Mouse (Mus musculus): ENCODE results near the gene Gtf2h4. TPM values are rescaled to one million over a fixed set of nuclear protein-coding genes. Genes with fewer than 3 reads are reported as not detected.

Gene Gtf2h4
- polyA plus RNA-seq, 1 experiment: 40.6 TPM

GRCm38 (mm10) chr17:35716114-35716513, 42.6 kb upstream of the Gtf2h4 start:
- no peak overlapping the region for H3K4me3 ChIP-seq (ENCODE audit: insufficient read depth, poor library complexity, severe bottlenecking)
- no peaks in the 10 kb centered on the region for H3K79me2 ChIP-seq (ENCODE audit: control insufficient read depth, insufficient read depth)
- H3ac ChIP-seq (ENCODE audit: control insufficient read depth, insufficient read length, low read depth): no peak overlapping the region
- H3K36me3 ChIP-seq (ENCODE audit: control insufficient read depth, insufficient read depth): no peaks in the 10 kb centered on the region
- no peaks in the 10 kb centered on the region for H3K79me3 ChIP-seq (ENCODE audit: low read depth)
- TF ChIP-seq MYOG (IDR thresholded peaks at IDR 0.05; ENCODE audit: control insufficient read depth, extremely low read depth, insufficient read length) (no peak), USF1 (IDR thresholded peaks at IDR 0.05; ENCODE audit: low read depth) (no peak), CTCF (IDR thresholded peaks at IDR 0.05; ENCODE audit: control insufficient read depth, insufficient read depth, insufficient read length) (no peak), MAX (IDR thresholded peaks at IDR 0.05) (no peak), FOSL1 (IDR thresholded peaks at IDR 0.05; ENCODE audit: insufficient read depth, low read length, poor library complexity, severe bottlenecking) (no peak), CEBPB (IDR thresholded peaks at IDR 0.05; ENCODE audit: low read depth) (no peak), MYOD1 (IDR thresholded peaks at IDR 0.05; ENCODE audit: control insufficient read depth, insufficient read length, low read depth) (no peak)
- no peaks in the 10 kb centered on the region for H3K27me3 ChIP-seq (ENCODE audit: control insufficient read depth, insufficient read depth, insufficient read length)

DNA sequence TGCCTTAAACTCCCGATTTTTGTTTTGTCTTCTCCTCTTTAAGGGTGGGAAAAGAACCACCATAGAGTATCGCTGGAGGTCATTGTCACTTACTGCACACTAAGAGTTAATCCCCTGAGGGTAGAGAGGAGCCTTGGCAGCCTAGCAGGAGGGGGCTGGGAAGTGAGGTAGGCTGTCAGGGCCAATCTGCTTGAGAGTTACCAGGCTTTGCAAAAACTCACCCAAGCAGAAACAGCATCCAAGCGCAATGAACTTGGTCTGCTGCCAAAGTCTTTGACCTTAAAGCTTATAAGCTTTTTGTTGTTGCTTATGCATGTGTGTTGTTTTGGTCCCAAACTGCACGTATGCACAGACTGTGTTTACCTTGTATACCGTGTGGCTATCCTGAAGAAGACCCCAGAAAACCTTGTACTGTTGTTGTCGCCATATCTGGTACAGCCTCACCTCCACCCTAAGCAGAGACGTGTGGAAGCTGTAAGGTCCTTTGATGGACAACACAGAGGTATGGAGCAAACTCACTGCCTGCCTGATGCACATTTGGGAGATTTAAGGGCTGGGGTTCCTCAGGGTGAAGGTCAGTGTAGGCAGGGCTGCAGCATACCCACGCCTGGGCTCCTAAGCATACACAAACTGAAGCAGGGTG, 37.3 kb upstream of the Gtf2h4 start:
- no peak for TF ChIP-seq MAX (IDR thresholded peaks at IDR 0.05)
- TF ChIP-seq MYOD1 (IDR thresholded peaks at IDR 0.05; ENCODE audit: control insufficient read depth, insufficient read length, low read depth): no peak
- TF ChIP-seq MYOG (IDR thresholded peaks at IDR 0.05; ENCODE audit: control insufficient read depth, extremely low read depth, insufficient read length): no peak
- TF ChIP-seq CEBPB (IDR thresholded peaks at IDR 0.05; ENCODE audit: low read depth): no peak
- TF ChIP-seq USF1 (IDR thresholded peaks at IDR 0.05; ENCODE audit: low read depth): no peak
- no peak for TF ChIP-seq CTCF (IDR thresholded peaks at IDR 0.05; ENCODE audit: control insufficient read depth, insufficient read depth, insufficient read length)
- TF ChIP-seq FOSL1 (IDR thresholded peaks at IDR 0.05; ENCODE audit: insufficient read depth, low read length, poor library complexity, severe bottlenecking): no peak
- Histone ChIP-seq H3K36me3 (ENCODE audit: control insufficient read depth, insufficient read depth) (no peaks in the 10 kb centered on the region), H3ac (ENCODE audit: control insufficient read depth, insufficient read length, low read depth) (no peak overlapping the region), H3K79me2 (ENCODE audit: control insufficient read depth, insufficient read depth) (no peaks in the 10 kb centered on the region), H3K4me3 (ENCODE audit: insufficient read depth, poor library complexity, severe bottlenecking) (no peak overlapping the region), H3K27me3 (ENCODE audit: control insufficient read depth, insufficient read depth, insufficient read length) (no peaks in the 10 kb centered on the region), H3K79me3 (ENCODE audit: low read depth) (no peaks in the 10 kb centered on the region)

GRCm38 (mm10) chr17:35708611-35709010, 35.1 kb upstream of the Gtf2h4 start:
- H3K4me3 ChIP-seq (ENCODE audit: insufficient read depth, poor library complexity, severe bottlenecking): no peak overlapping the region
- no peaks in the 10 kb centered on the region for H3K79me2 ChIP-seq (ENCODE audit: control insufficient read depth, insufficient read depth)
- no peak for TF ChIP-seq FOSL1 (IDR thresholded peaks at IDR 0.05; ENCODE audit: insufficient read depth, low read length, poor library complexity, severe bottlenecking)
- TF ChIP-seq MYOD1 (IDR thresholded peaks at IDR 0.05; ENCODE audit: control insufficient read depth, insufficient read length, low read depth): no peak
- no peak for TF ChIP-seq MYOG (IDR thresholded peaks at IDR 0.05; ENCODE audit: control insufficient read depth, extremely low read depth, insufficient read length)
- TF ChIP-seq CTCF (IDR thresholded peaks at IDR 0.05; ENCODE audit: control insufficient read depth, insufficient read depth, insufficient read length): no peak
- TF ChIP-seq MAX (IDR thresholded peaks at IDR 0.05): no peak
- TF ChIP-seq USF1 (IDR thresholded peaks at IDR 0.05; ENCODE audit: low read depth): no peak
- TF ChIP-seq CEBPB (IDR thresholded peaks at IDR 0.05; ENCODE audit: low read depth): no peak
- H3K36me3 ChIP-seq (ENCODE audit: control insufficient read depth, insufficient read depth): no peaks in the 10 kb centered on the region
- H3K79me3 ChIP-seq (ENCODE audit: low read depth): no peaks in the 10 kb centered on the region
- no peaks in the 10 kb centered on the region for H3K27me3 ChIP-seq (ENCODE audit: control insufficient read depth, insufficient read depth, insufficient read length)
- no peak overlapping the region for H3ac ChIP-seq (ENCODE audit: control insufficient read depth, insufficient read length, low read depth)

DNA sequence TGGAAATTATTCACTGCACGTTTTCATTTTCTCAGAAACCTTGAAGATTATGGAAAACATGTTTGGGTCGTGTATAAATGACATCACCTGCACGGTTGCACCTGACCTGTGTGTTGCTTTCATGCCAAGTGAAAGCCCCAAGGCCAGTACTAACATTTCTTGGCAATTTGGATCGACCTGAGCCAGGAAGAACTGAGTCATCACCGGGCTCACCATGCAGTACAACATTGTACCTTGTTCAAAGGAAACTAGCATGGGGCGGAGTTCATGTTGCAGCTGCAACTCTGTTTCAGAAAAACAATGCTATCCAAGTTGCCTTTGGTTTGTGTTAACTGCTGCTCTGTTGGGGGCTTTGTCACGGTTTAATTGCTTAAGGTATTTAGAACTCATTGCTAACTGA, 34.4 kb upstream of the Gtf2h4 start:
- Histone ChIP-seq H3K79me2 (ENCODE audit: control insufficient read depth, insufficient read depth) (no peaks in the 10 kb centered on the region), H3K27me3 (ENCODE audit: control insufficient read depth, insufficient read depth, insufficient read length) (no peaks in the 10 kb centered on the region), H3K4me3 (ENCODE audit: insufficient read depth, poor library complexity, severe bottlenecking) (no peak overlapping the region), H3ac (ENCODE audit: control insufficient read depth, insufficient read length, low read depth) (no peak overlapping the region), H3K79me3 (ENCODE audit: low read depth) (no peaks in the 10 kb centered on the region), H3K36me3 (ENCODE audit: control insufficient read depth, insufficient read depth) (no peaks in the 10 kb centered on the region)
- TF ChIP-seq CTCF (IDR thresholded peaks at IDR 0.05; ENCODE audit: control insufficient read depth, insufficient read depth, insufficient read length) (no peak), MYOD1 (IDR thresholded peaks at IDR 0.05; ENCODE audit: control insufficient read depth, insufficient read length, low read depth) (no peak), MYOG (IDR thresholded peaks at IDR 0.05; ENCODE audit: control insufficient read depth, extremely low read depth, insufficient read length) (no peak), USF1 (IDR thresholded peaks at IDR 0.05; ENCODE audit: low read depth) (no peak), CEBPB (IDR thresholded peaks at IDR 0.05; ENCODE audit: low read depth) (no peak), MAX (IDR thresholded peaks at IDR 0.05) (no peak), FOSL1 (IDR thresholded peaks at IDR 0.05; ENCODE audit: insufficient read depth, low read length, poor library complexity, severe bottlenecking) (no peak)

DNA sequence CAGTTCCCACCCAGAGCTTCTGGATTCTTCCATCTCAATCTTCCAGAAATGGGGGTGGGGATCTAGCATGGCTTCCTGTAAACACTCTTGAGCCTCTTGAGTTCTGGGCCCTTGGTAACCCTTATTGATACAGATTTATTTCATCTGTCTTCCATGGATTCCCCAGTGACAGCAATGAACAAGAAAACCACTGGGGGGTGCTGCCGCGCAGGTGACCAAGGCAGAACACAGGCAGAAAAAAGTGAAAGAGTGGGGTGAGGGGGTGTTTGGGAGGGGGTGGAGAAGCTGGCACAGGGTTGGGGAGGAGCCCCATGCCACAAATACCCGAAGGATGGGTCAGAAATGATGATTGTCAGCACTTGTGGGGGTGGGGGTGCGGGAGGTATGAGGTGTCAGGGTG, 32.3 kb upstream of the Gtf2h4 start:
- Histone ChIP-seq H3K36me3 (ENCODE audit: control insufficient read depth, insufficient read depth) (no peaks in the 10 kb centered on the region), H3K4me3 (ENCODE audit: insufficient read depth, poor library complexity, severe bottlenecking) (no peak overlapping the region), H3K79me2 (ENCODE audit: control insufficient read depth, insufficient read depth) (no peaks in the 10 kb centered on the region), H3K79me3 (ENCODE audit: low read depth) (no peaks in the 10 kb centered on the region), H3K27me3 (ENCODE audit: control insufficient read depth, insufficient read depth, insufficient read length) (no peaks in the 10 kb centered on the region), H3ac (ENCODE audit: control insufficient read depth, insufficient read length, low read depth) (no peak overlapping the region)
- TF ChIP-seq MYOG (IDR thresholded peaks at IDR 0.05; ENCODE audit: control insufficient read depth, extremely low read depth, insufficient read length) (no peak), CEBPB (IDR thresholded peaks at IDR 0.05; ENCODE audit: low read depth) (no peak), MYOD1 (IDR thresholded peaks at IDR 0.05; ENCODE audit: control insufficient read depth, insufficient read length, low read depth) (no peak), CTCF (IDR thresholded peaks at IDR 0.05; ENCODE audit: control insufficient read depth, insufficient read depth, insufficient read length) (peak; percentile 18), MAX (IDR thresholded peaks at IDR 0.05) (no peak)

Data from C2C12 (cell line).